Mouse (Mus musculus): Measurements from ENCODE around the gene Krtap29-1.

Gene Krtap29-1

DNA sequence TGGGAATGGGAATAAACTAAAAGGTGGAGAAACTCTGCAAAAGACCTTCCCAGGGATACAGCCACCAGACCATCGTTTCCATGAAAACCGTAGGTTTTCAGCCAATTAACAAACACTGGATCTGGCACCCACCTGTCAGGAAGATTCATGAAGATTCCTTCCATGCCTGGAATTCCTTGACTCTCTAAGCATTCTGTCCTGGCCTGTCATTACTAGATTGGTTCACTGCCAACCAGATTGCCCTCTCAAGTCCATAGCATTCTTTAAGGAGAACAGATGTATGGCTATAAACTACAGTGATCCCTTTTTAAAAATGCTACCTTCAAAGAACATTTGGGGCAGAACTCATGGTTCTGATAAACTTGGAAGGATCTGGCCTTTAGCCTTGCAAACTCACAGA lies 12.9 kb downstream of the Krtap29-1 start:
- in situ Hi-C loops (cut with MboI; ENCODE audit: unreplicated experiment in 2 of 2): no loop called here

DNA sequence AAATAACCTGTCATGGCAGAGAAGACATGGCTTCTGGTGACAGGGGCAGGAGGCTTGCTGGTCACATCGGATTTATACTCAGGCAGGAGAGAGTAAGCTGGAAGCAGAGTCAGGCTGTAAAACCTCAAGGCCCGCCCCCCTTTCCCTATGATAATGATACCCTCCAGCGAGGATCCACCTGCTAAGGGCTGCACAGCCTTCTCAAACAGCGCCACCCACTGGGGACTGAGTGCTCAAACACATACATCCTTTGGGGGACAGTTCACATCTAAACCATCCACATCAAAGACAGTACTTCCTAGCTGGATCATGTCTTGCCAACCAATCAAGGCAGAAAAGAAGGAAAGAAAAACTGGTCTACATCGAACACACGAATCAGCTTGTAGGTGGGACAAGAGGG lies 14.6 kb downstream of the Krtap29-1 start:
- in situ Hi-C loops (cut with MboI; ENCODE audit: unreplicated experiment in 2 of 2): no loop called here

DNA sequence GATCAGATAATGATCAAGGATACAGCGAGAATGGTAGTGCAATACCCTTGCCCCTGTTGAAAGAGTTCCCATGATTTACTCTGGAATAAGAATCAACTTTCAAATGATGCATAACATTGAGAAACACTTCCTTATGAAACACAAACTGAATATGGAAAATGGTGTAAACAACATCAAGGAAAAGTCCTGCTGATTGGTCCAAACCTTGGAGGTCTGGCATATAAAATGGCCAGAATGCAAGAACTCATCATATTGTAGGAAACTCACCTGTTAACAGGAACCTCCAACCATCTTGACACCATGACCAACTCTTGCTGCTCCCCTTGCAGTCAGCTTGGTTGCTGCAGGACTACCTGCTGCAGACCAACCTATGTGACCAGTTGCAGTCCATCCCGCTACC lies 30.7 kb downstream of the Krtap29-1 start, which contains the start of gene Krtap9-5:
Gene Krtap9-5 (plus strand): TSS at position 301 of the 400 bp plus-strand sequence.
- in situ Hi-C loops (cut with MboI; ENCODE audit: unreplicated experiment in 2 of 2): no loop called here

DNA sequence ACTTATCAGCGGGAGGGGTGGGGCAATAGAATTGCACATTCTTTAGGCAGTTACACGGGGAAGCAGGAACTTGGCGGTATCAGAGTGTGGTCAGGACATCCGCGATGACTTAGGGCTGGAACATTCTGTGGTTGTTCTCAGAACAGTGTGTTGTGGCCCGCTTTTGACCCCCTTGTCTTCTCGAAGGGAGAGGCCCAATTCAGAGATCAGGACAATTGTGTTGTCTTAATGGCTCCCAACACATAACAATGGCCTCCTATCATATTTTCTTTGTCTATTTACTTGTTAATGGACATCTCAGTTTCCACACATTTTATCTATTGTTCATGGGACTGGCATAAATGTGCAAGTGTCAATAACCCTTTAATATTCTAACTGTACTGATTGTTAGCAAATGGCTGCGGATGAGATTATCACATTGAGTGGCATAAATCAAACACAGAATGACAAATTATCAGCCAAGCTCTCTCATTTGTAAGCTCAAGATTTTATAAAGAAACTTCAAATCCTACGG lies 41.0 kb downstream of the Krtap29-1 start:
- in situ Hi-C loops (cut with MboI; ENCODE audit: unreplicated experiment in 2 of 2): no loop called here

DNA sequence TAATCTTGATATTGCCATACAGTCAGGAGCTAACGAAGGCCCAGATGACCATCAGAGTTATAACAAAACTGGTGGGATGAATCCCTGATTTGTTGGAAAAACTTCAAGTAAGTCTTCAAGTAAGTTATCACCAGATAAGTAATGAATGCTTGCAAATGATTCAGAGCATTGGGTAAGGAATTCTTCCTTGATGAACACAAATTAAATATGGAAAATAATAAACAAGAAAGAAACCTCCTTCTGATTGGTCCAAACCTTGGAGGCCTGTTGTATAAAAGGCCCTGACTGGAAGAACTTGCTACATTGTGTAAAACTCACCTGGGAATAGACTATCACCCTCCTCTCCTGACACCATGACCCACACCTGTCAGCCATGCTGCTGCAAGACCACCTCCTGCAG lies 42.9 kb downstream of the Krtap29-1 start, which contains the start of gene Krtap31-2:
Gene Krtap31-2 (plus strand): TSS at position 301 of the 400 bp plus-strand sequence.
- in situ Hi-C loops (cut with MboI; ENCODE audit: unreplicated experiment in 2 of 2): no loop called here
